Mouse (Mus musculus) erythroblast, embryonic 14.5 days (primary cell): ENCODE measurements at regions not wholly inside any gene's neighbourhood (a gene's known extent, or its start where the extent isn't known, plus 50 kb on each side); places are given as distances from the start of the nearest gene placed in this dataset.

Experiments
- GATA1 ChIP-seq: IDR thresholded peaks from 2 replicates; pipeline ENCODE4 v1.6.1; 2012; ENCODE audit warnings: low read length, inconsistent platforms, mixed read lengths
- TAL1 ChIP-seq: IDR thresholded peaks from 3 replicates; pipeline ENCODE4 v1.6.1; 2012; ENCODE audit warnings: low read length, inconsistent platforms, mixed read lengths

- TF ChIP-seq GATA1 (no peak), TAL1 (no peak)
Observed at GRCm38 (mm10) chr15:52242890-52243289, 1641.8 kb upstream of the Gm7489 start.
